Mouse (Mus musculus): ENCODE measurements around the gene Idh2. TPM values are rescaled to one million over a fixed set of nuclear protein-coding genes. Genes with fewer than 3 reads are reported as not detected.

The Idh2 gene
- total RNA-seq, 2 experiments from 2014 or later, result 179 to 214 TPM

DNA sequence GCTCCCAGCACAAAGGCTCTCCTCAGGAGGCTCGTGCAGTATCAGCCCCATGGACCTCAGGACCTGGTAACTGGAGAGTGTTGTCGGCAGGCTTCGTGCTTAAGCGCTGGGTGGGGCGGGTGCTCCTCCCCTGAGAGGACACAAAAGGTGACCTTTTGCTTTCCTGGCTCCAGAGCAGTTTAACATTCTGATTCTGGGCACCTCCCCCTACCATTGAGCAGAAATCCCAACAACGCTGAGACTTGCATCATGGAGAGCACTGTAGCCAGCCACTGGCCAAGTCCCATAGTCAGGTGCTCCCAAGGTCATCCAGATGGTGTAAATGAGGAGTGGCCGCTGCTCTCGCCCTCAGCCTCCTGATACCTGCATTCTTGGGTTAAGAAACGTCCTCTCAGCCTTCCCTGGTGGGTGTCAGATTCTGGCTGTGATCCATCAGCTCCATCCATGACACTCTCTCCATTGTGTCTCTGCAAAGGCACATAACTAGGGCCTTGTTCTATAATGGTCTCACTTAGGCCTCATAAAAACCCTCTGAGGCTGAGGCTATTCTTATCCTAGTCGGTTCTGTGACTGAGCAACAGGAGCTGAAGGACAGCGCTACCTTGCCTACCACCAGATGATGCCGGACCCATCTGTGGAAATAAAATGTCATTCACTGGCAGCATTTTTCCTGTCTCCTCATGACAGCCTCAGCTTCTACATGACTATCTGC is 15.3 kb upstream of the Idh2 start:
- DNase-seq, result no peak

DNA sequence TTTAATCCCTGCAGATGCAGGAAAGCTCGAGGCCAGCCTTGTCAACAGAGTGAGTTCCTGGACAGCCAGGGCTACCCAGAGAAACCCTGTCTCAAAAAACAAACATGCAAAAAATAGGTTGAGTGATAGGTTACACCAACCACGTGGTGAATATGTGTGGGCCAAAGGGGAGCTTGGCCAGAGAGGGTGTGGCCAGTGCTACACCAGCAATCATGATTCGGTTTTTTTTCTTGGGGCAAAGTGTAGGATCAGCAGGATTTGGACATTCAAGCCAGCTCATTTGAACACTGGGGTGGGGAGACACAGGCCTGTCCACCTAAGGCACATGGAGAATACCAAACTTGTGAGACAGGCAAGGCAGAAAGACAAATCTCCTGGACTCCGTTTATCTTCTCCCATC is 14.1 kb upstream of the Idh2 start:
- DNase-seq, result peak; percentile 36
- intact Hi-C loops (cut with DNase I; ENCODE audit: low total_unique reads), result no loop called here

More for the DNA sequence above, 15.3 kb upstream of the Idh2 start:
- intact Hi-C loops (cut with DNase I; ENCODE audit: low total_unique reads), result no loop called here

DNA sequence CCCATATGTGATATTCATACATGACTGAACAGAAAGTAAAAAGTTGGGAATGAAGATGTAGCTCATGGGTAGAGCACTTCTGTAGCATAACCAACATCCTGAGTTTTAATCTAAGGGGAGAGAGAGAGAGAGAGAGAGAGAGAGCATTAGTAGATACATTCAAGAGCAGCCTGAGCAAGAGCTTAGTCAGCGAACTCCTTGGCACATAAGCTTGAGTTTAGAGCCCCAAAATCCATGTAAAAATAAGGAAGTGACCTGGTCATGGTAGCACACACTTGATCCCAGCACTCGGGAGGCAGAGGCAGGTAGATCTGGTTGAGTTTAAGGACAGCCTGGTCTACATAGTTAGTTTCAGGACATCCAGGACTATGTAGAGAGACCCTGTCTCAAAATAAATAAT is 8.5 kb upstream of the Idh2 start:
- intact Hi-C loops (cut with DNase I; ENCODE audit: low total_unique reads), result no loop called here
- DNase-seq, result no peak

DNA sequence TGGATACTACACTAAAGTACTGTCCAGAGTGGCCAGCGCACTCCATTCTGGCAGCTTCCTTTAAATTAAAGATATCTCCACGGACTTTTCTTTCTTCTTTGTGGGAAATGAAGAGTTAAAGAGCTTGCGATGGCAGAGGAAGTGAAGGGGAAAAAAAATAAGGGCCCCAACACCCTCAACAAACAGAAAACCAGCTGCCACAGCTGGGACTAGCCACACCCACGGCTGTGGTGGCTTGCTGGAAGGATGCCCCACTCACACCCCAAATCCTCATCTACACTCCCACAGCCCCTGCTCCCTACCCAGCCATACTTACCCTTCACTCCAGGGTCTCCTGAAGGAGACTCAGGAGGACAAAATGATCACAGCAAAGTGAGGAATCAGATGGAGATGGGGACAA is 7.9 kb upstream of the Idh2 start:
- no peak for DNase-seq

DNA sequence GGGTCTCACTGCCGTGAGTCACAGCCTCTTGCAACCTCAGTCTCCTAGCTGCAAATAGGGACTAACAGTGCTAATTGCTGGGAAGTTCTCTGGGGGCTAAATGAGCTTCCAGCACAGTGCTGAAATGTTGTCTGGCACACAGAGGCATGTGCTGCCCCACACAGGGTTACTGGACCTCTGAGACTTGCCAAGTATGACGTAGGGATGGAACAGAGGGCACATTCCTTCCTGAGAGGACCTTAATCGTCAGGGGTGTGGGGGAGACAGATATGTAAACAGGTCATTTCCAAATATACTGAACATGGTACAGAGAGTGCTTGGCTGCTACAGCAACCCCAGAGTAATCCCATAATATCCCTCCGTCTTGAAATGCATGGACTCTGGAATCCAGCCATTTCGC is 5.9 kb upstream of the Idh2 start:
- intact Hi-C loops (cut with DNase I; ENCODE audit: low total_unique reads), result no loop called here
- DNase-seq, result no peak

More for the DNA sequence above, 7.9 kb upstream of the Idh2 start:
- intact Hi-C loops (cut with DNase I; ENCODE audit: low total_unique reads), result no loop called here

DNA sequence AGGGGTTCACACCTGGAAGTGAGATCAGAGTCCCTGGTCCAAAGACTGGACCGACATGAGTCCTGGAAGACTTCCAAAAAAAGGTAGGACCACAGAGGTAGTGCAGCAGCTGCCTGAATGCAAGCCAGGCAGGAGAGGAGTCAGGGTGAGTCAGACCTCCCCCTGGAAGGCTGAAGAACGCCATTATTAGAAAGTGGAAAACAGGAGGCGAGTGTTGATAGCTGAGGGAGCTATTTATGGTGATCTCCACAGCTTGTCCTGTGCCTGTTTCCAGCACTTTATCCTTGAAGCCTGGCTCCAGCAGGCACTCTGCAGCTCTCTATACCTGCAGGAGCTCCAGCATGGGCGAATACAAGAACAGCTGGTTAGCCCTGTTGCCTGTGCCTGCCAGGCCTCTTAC is 4.0 kb upstream of the Idh2 start:
- DNase-seq, result no peak
- intact Hi-C loops (cut with DNase I; ENCODE audit: low total_unique reads), result no loop called here

DNA sequence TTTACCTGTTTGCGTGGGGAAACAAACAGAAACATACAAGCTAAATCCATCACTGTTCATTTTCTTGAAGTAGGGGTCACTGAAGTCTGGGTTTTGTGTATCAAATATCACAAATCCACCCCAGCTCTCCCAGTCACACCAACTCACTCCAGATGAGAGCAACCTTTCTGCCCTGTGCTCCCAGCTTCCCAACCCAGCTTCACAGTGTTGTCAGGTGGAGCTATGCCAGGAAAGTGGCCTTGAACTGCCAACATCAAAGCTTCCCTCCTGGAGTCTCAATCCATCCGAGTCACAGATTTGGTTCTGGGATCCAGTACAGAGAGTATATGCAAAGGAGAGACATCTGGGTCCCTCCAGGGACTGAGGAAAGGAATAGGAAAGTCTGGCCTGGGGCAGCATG is 966 bp upstream of the Idh2 start:
- intact Hi-C loops (cut with DNase I; ENCODE audit: low total_unique reads), result no loop called here
- DNase-seq, result no peak

DNA sequence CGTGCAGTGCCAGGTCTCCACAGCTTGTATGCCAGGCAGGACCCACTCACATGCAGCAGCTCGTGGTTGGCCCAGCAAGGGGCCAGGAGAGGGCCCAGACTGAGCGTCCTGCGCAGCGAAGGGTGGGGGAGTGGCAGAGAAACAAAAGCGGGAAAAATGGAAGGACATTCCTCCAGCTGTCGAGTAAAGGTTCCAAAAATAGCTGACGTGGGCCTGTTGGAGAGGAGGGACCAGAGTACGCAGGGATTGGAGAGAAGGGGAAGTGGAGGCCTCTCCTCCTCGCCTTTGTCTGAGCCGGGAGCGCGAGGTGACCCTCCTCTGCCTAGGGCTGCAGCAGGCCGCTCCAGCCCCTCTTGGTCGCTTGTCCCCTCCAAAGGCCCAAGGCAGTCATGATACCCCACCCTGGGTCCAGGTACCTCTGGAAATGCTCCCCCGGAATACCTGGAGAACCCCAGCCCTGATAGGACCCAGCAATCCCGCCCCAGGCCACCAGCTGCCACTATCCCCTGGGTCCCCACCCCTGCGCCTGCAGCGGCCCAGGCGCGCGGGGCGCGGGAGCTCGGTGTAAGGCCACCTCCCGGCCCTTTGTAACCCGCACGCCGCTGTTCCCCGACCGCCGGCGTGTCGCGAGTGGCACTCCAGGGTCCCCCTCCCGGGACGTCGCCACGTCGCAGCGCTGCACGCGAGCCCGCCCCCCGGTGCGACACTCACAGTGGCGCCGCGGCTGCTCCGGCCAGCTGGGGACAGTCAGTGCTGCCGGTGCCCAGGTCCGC is 555 bp downstream of the Idh2 start:
- intact Hi-C loops (cut with DNase I; ENCODE audit: low total_unique reads), result no loop called here
- peak; percentile 62 for DNase-seq

DNA sequence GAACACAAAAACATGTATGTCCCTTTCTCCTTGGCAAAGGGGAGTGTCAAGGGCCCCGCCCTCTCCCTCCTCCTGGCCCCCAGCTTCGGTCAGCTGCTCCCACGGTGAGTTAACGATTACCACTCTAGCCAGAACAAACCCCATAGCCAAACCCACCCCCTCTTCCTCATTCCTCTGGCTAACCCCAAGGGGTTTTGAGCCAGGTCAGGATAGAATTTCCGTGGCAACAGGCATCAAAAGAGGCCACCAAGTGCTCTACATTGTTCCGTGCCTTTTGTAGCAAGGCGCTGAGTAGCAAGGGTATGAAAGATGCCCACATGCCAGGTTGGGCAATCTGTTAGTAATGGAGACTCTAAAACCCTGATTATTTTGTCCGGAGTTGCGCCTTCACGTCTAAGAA is 1.2 kb downstream of the Idh2 start:
- peak; percentile 63 for DNase-seq
- intact Hi-C loops (cut with DNase I; ENCODE audit: low total_unique reads), result no loop called here

DNA sequence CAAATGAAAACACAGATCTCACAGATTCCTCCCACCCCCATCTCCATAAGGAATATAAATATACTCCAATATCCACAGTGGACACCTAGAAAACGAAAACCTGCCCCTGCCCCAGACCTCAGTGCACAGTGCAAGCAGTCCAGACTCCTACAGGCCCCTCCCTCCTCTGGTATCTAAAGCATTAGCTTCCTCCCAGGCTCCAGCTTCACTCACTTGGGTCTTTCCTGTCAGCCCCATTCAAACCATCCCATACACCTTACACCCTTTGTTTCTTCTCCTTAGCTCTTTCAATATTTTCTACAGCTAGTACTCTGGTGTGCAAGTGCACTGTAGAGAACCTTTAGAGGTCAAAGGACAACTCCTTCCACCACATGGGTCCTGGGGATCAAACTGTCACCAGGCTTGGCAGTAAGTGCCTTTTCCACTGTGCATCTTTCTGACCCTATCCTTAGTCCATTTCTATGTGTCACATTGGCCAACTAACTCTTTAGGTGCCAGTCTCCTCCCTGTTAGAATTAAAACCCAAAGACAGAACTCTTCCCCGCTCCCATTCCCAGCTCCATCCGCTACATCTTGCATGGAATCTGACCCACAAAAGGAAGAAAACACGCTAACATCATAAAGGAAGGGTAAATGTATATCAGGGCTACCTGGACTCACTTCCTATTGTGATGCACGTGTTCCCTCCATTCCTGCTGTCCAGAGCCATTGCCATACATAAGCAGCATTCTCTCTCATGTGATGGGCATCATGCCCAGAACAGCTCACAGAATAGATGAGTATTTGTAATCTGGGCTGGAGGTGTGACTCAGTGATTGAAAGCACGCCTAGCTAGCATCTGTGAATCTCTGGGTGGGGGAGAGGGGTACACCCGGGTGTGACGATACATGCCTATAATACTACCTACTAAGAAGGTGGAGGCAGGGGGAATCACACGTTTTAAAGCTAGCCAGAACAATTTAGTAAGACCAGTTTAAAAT is 3.8 kb downstream of the Idh2 start:
- no peak for DNase-seq
- intact Hi-C loops (cut with DNase I; ENCODE audit: low total_unique reads), result no loop called here

DNA sequence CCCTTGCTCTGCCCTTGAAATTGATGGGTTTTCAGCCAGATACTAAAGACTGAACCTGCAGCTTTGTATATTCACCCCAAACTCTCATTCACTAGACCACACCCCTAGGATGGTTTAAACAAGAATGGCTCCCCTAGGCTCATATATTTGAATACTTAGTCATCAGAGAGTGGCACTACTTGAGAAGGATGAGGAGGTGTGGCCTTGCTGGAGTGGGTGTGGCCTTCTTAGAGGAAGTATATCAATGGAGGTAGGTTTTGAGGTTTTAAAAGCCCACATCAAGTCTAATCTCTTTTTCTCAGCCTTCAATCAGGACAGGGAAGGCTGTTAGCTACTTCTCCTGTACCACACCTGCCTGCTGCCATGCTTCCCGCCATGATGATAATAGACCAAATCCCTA is 8.8 kb downstream of the Idh2 start:
- intact Hi-C loops (cut with DNase I; ENCODE audit: low total_unique reads), result no loop called here
- DNase-seq, result no peak

DNA sequence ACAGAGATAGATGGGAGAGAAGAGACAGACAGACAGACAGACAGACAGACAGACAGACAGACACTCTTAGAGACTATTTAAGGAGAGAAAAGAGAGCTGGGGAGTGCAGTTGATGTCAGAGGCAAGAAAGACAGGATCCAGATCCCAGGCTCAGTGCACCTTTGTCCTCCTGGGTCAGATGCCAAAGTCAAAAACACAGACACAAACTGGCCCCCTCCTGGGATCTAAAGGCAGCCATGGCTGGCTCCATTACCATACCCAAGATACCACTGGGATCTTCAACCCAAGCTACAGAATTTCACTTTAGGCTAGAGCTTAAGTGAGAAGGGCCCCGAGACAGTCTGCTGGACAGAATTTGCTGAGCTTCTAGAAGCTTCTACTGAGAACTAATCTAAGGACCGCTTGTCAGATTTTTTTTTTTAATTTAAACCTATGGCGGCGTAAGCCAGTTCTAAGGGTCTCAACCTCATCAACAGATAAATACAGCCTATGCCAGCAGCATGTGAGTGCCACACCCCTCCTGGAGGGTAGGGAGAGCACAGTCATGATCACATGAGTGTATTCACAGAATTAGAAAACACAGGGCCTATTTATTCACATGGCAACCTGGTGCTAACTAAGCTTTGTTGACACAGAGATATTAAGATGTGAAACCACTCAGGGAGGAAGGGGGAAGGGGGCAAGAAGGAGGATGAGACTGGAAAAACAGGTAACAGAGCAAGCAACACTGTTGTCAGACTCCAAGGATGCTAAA is 9.4 kb downstream of the Idh2 start:
- no peak for DNase-seq
- intact Hi-C loops (cut with DNase I; ENCODE audit: low total_unique reads), result no loop called here

DNA sequence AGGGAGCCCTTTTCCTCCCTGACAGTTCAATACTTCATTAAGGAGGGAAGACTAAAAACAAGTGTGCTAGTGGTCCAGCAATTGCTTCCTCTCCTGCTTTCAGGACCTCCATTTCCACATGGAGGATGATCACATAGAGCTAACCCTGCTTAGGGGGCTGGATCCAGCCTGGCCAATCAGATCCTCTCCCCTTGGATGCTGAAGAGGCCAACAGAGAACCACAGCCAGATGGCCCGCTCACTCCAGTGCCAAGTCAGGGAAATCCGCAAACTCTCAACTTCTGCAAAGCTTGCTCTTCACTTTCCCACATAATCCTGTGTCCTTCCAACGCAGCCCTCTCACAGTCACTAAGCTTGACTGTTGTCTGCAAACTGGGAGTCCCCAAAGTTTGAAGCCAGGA is 11.9 kb downstream of the Idh2 start:
- no peak for DNase-seq
- intact Hi-C loops (cut with DNase I; ENCODE audit: low total_unique reads), result no loop called here

DNA sequence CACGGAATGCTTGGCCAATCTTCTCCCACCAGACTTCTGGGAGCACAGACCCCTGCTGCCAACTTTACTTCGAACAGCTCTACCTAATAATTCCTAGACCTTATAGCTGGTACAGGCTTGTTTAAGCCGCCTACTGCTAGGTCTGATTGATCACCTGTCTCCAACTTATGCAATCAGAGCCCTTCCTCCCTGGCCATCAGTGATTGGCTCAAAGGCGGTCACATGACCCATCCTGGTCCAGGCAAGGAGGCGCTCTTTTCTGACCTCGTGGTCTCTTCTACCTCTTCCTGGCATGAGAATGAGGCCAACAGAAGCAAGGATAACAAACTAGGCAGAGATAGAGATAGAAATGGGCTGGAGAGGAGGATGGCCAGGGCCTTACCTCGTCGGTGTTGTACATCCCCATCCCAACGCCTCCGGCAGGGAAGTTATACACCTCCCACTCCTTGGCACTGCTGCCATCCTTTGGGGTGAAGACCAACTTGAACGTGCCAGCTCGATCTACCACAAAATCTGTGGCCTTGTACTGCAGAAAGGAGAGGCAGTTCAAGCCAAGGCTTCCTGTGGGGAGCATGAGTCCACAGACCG is 16.7 kb downstream of the Idh2 start:
- no peak for DNase-seq
- intact Hi-C loops (cut with DNase I; ENCODE audit: low total_unique reads), result no loop called here

DNA sequence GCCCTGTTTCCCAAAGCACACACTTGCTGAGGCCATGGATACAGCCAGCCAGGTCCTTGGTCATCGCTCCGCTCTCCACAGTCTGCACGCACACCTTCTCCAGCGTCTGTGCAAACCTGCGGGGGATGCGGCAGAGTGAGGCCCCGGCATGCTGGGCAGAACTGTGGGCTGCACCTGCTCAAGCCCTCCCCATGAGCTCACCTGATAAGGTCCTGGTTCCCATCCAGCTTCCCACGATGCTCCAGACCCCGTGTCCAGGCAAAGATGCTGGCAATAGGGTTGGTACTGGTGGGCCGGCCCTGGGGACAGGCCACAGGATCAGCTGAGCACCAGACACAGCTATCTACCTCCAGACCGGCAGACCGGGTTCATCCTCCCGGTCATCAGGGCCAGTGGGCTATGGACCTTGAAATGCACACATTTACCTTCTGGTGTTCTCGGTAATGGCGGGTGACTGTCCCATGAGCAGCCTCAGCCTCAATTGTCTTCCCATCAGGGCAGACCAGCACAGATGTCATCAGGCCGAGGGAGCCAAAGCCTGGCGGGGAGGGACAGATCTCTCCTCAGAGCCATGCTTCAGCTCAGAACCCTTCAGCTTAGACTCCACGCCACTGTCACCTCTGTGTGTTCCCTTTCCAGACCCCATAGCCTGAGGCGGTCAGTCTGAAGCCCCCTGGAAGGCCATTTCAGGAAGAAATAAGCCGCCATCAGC is 19.4 kb downstream of the Idh2 start:
- intact Hi-C loops (cut with DNase I; ENCODE audit: low total_unique reads), result no loop called here
- DNase-seq, result no peak

DNA sequence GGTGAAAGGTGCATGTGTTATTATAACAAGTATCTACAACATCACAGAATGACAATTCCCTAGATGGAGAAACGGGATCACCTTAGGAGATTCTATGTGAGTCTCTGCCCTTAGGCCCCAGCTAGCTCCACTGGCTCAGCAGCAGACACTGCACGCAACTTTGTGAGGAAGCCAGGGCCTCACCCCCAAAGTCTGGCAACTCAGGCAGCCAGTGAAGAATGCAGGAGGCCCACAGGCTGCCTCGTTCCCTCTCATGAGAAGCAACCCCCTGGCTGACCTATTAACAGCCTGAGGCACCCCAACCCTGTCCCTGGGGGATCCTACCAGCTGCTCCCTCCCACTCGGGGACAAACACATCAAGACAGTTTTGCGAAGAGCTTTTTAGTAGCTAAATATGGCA is 20.7 kb downstream of the Idh2 start:
- intact Hi-C loops (cut with DNase I; ENCODE audit: low total_unique reads), result no loop called here
- no peak for DNase-seq

DNA sequence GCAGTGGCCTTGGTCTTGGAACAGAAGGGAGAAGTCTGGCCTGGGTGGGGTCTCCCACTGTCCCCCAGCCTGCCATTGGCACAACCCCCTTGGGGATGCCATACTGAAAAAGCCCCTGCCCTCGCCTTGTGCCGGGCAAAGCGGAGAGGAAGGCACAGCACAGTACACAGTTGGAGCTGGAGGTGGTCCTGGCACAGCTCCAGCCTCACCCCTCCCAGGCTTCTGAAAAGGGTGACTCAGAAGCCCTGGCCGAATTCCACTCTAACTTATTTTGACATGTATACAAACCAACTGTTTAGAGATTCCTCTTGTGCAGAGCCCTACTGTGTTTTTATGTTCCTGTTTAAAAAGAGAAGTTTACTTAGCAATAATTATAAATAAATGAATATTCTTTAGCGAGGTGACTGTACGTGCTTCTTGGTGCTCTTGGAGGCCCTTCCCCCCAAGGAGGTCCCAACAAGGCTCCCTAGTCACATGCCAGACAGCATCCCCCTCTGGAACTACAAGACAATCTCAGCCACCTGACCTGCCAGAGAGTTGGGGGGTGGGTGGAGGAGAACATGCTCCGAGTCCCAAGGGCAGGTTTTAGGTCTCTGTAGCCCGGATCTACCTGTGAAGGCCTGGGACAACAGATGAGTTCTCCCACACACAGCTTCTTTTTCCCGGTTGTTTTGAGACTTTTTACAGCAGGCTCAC is 22.7 kb downstream of the Idh2 start:
- intact Hi-C loops (cut with DNase I; ENCODE audit: low total_unique reads), result no loop called here
- no peak for DNase-seq

DNA sequence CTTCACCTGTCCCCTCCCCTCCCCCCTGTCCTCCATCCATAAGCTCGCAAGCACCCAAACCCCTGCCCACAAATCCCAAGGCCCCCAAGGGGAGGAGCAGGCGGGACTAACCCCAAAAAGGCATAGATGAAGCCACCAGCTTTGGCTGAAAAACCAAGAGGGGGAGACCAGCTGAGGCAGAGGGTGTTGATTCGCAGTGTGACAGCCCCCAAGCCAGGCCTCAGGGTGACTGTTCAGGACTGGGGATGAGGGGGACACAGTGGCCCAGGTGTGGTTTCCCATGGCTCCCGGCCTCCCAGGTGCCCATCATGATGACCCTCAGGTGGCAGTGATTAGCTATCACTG is 23.4 kb downstream of the Idh2 start:
- intact Hi-C loops (cut with DNase I; ENCODE audit: low total_unique reads), result no loop called here
- no peak for DNase-seq

Data from gastrocnemius, postnatal 14 days (tissue).